Mouse (Mus musculus): Measurements from ENCODE around the gene Foxe3. TPM values are rescaled to one million over a fixed set of nuclear protein-coding genes. Genes with fewer than 3 reads are reported as not detected.
A peak's percentile ranks its signal among the peaks of the same experiment; 100 is the strongest.
"Not testable (repeated sequence)": the region's sequence is repeated elsewhere in the genome, so short reads cannot be mapped to it uniquely, and the experiment has no call there.

The Foxe3 gene
- total RNA-seq (2014; fragmentation: Nextera tagmentation): not detected in 2 replicates
- not detected in 2 replicates for total RNA-seq (2017)

DNA sequence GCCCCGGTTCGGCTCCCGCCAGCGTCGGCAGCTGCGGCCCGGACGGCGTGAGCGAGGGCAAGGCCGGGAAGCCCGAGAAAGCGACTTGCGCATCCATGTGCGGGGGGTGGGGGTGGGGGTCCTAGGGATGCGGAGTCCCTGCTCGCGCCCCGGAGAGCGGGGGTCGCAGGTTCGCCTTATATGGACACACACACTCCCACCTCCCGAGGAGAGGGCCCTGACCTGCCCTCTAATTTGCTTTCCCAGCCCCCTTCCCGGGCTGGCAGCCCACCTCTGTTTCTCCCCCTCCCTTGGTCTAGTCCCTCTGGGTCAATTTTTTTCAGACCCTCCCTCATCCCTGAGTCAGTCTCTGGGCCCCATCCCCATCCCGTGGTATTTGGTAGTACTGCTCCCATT, at the start of gene Foxe3:
Gene Foxe3 (minus strand): TSS at position 97 of the 396 bp plus-strand sequence.
- no peak for ATAC-seq (replicated peaks; ENCODE audit: poor library complexity, severe bottlenecking)

DNA sequence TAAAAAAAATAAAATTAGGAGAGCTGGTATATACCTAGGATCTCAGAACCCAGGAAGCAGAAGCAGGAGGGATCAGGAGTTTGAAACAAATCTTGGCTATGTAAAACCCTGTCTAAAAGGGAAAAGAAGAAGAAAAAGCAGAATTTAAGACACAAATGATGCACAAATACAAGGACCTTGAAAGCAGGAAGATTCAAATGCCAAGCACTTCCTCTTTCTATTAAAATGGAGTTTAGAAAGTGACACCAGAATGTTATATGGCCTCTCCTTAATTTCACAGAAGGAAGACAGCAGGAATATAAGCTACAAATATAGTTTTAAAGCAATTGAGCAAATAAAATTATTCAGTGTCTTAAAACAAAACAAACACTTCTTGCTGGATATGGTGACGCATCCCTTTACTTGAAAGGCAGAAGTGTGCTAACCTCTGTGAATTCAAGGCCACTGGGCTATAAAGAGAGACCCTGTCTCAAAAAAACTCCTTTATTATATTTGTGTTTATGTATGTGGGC, 47.5 kb upstream of the Foxe3 start:
- peak; percentile 65 for ATAC-seq (replicated peaks; ENCODE audit: poor library complexity, severe bottlenecking)

DNA sequence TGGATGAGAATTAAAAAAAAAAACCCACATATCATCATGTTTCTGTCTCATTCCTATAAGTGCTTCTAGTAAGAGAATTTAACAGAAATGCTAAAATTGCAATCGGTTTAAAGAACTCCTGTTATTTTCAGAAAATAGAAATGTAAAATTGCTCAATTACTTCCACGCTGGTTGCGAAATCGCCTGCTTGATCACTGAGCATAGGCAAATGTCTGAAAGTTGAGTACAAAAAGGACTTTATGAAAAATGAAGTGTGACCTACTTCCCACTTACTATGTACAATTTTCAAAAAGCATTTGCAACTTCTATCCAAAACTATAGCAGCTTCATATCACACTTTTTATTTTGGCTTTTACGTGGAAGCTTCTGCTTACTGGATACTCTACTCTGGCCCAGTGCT, 44.9 kb upstream of the Foxe3 start:
- ATAC-seq (replicated peaks; ENCODE audit: poor library complexity, severe bottlenecking): peak; percentile 82

DNA sequence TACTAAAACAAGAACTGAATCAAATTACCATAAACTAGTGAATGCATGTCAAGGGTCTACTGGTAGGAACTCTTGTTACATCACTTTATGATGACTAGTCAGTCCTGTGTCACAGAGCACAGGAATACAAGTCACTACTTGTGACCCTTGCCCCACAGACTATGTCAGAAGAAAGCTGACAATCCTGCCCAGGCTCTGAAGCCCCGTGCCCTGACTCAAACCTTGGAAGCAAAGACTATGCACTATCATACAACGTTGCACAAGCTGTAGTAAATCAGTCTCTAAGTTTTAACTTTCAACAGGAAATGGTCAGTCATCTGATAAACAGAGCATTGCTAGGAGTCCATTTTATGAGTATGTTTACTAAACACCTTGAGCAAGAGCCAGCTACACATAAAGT, 35.1 kb upstream of the Foxe3 start:
- not testable (repeated sequence) for ATAC-seq (replicated peaks; ENCODE audit: poor library complexity, severe bottlenecking)

DNA sequence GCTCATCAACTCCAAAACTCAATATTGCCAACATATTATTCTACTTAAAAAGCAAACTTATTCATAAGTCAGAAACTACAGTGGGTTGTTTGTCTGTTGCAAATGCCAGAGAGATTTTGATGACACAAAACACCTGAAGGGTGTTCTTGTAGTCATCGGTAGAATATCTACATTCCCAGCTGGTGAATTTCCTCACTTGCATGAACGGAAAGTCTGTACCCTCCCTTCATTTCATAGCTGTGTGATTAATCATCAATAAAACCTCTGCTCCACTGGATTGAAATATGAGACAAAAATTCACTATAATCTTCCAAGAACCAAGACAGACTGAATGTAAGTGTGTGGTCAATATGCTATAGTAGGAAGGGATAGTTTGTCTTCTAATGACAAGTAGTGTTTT, 33.7 kb upstream of the Foxe3 start:
- ATAC-seq (replicated peaks; ENCODE audit: poor library complexity, severe bottlenecking): no peak

DNA sequence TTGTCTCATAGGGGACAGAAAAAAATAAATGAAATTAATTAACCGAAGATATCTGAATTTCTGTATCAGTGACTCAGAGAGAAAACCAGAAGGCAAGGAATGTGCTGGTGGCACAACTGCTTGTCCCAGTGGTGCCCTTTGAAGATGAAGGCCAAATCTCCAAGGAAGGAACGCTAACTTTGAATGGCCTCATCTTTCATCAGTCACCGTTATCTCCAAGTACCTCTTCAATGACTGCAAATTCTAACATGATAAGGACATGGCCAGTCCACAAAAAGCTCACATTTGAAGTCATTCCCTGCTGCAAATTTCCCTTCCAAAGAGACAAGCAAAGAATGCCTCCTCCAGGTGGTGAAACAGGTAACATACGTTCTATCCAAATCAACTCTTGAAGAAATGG, 33.0 kb upstream of the Foxe3 start:
- ATAC-seq (replicated peaks; ENCODE audit: poor library complexity, severe bottlenecking): no peak

DNA sequence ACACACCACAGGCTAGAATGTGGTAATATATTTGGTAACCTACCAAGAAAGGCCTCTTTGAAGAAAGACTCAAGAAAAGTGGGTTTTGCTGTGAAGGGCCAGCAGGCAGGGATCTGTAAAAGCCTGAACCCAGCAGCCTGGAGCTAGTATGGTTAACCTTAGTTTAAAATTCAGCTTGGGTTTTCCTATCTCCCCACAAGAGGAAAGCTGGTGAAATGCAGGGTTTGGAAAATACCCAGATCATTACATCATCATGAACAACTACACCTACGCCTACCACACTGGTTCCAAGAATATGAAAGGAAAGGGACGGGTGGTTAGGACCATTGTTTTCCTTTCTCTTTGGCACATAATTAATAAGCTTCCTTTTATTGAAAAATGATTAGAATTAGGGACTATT, 32.4 kb upstream of the Foxe3 start:
- ATAC-seq (replicated peaks; ENCODE audit: poor library complexity, severe bottlenecking): no peak

DNA sequence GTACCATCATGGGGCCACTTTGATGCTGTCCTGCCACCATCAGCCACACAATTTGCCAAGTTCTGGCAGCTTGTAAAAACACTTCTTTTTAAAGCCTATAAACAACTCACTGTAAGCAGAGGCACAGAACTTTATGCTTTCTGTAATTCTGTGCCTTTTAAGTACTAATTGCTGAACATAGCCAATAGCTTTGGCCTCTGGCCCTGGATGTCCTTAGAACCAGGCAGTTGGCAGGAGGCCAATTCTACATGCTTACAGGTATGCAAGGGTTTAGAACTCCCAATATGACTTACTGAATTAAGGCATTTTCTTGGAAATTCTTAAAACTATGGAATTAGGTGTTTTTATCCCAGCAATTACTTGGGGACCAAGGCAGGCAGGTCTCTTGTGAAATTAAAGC, 31.6 kb upstream of the Foxe3 start:
- ATAC-seq (replicated peaks; ENCODE audit: poor library complexity, severe bottlenecking): no peak

DNA sequence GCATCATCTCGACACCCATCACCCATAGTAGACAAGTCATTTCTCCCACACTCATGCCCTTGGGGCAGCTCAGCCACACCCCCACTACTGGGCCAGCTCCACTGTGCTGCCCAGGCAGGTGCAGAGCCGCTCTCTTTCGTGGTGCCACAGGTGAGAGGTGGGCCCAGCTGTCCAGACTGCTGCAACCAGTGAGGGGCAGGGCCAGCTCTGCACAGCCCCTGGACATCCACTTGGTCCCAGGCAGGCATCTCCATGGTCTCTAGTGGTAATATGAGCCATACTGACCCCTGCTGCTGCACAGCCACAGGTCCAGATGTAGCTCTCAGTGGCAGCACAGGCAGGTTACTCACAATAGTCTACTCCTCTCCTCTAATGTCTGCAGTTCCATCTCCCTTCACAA, 27.4 kb upstream of the Foxe3 start:
- ATAC-seq (replicated peaks; ENCODE audit: poor library complexity, severe bottlenecking): no peak

DNA sequence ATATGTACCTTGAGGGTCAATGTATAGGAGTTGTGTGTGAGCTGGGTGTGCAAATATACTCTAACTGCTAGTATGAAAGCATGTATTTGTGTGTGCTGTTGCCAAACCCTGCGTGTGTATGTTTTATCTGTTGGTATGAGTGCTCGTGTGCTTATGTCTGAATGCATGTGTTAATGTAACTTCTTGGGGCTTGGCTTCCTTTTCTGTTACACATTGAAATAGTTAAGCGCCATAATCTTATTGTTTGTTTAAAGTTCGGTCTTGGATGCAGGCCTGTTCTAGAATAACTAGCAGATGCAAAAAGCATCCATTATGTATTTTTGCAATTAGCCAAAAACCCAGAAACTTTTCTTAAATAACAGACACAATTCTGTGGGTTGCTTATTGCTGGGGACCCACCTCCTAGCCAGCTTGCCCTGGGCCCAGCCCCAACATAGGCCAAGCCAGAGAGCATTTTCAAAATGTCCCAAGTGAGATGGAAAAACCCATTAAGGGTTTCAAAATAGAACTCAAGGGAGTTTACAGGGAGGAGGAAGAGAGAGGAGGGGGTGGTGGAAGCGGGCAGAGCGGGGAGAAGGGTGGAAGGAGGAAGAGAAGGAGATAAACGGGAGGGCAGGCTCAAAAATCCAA, 22.2 kb upstream of the Foxe3 start:
- ATAC-seq (replicated peaks; ENCODE audit: poor library complexity, severe bottlenecking): peak; percentile 12; the same call in 1 of the 2 replicates

DNA sequence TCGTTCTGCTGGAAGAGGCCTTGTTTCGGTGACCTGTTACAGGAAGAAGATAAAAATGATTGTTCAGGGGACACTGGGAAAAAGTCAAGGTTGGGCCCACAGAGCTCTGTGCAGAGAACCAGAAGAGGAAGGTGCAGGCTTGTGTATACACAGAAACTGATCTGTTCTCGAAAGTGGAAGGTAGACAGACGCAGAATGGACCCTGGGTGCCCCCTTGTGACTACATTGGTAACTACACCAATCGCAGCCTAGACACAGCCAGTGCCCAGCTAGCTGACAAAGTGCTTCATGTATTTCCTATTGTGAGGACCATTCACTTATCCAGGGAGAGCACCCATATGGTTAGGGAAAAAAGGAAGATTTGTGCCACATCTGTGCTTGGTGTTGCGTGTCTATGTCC, 21.6 kb upstream of the Foxe3 start:
- ATAC-seq (replicated peaks; ENCODE audit: poor library complexity, severe bottlenecking): peak; percentile 97

DNA sequence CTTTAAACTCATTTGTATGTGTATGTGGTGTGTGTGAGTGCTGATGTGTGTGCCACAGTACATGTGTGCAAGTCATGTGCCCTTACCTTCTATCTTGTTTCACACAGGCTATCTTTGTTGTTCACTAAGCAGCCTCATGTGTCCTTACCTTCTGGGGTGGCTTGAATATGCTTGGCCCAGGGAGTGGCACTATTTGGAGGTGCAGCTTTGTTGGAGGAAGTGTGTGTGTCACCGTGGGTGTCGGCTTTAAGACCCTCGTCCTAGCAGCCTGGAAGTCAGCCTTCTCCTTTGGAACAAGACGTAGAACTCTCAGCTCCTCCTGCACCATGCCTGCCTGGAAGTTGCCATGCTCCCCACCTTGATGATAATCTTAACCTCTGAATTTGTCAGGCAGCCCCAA, 20.6 kb upstream of the Foxe3 start:
- no peak for ATAC-seq (replicated peaks; ENCODE audit: poor library complexity, severe bottlenecking)

DNA sequence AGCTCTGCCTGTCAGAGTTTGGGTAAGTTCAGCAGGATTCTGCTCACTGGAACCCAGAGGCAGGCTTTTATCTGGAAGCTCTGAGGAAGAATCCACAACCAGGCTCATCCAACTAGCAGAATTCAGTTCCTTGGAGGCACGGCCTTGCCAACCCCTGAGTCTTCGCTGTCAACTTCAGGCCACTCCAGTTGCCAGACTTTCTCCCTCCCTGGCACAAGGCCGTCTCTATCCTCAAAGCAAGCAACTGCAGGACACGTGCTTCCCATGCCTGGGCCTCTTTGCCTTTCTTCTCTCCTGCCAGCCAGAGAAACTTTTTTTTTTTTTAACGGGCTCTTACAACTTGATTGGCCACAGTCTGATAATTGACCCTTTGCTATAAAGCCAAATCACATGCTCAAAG, 19.2 kb upstream of the Foxe3 start:
- no peak for ATAC-seq (replicated peaks; ENCODE audit: poor library complexity, severe bottlenecking)

DNA sequence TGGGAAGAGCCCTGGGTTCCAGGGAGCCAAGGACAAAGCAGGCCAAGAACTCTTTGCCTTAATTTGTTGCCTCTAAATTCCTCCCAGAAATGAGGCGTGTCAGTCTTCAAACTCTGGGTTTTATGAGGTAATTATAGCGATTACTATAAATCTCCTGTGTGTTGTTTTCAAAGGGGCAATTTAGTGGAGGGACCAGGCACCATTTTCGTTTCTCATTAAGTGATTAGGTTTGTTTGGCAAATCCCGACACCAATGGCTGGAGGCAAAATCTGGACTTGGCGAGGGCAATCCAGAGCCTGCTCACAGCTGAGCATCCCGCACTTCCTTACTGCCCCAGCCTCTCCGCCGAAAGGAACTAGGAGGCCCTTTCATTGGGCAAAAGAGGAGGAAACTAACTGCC, 16.8 kb upstream of the Foxe3 start:
- ATAC-seq (replicated peaks; ENCODE audit: poor library complexity, severe bottlenecking): no peak

DNA sequence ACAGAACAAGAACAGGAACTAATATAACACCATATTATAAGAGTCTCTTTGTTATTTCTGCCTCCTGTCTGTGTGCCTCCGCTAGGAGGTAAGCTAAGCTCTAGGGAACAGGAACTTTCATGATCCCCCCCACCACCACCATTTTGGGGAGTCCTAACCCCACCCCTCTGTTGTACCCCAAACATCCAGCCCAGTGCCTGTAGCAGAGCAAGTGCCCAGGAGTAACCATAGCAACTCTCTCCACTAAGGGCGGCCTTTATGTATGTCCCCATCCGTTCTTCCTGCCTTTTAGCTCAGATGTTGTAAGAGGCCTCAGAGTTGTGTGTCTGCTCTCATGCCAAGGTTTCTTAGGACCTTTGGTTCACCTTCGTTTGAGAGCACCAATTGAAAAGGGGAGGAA, 16.3 kb upstream of the Foxe3 start:
- ATAC-seq (replicated peaks; ENCODE audit: poor library complexity, severe bottlenecking): peak; percentile 80

DNA sequence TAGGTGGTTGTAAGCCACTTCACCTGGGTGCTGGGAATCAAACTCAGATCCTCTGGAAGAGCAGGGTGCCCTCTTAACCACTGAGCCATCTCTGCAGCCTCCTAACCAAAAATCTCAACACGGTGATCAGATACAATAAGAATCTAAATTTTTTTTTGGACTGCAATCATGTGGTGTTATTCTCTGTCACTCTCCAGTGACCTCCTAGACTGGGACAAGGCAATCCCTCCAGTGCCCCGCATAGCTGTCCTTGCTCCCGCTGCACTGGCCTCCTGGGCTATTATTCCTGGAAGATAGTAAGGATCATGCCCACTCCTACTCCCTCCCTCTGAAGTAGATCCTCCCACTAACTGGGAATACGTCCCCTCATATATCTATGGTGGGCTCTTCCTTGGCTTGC, 15.5 kb upstream of the Foxe3 start:
- ATAC-seq (replicated peaks; ENCODE audit: poor library complexity, severe bottlenecking): no peak

DNA sequence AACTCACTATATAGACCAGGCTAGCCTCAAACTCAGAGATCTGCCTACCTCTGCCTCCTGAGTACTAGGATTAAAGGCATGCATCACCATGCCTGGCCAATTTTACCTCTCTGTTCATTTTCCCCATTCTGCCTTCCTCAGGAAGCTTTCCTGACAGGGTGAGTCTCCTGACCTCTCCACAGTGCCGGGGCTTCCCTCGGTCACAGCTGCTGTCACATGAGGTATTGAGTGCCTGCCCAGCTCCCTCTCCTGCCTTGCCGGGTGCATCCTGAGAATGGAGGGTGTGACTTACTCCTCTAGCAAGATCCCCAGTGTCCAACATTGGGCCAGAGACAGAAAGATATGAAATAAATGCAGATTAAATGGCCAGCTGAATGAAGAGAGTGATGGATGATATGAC, 12.4 kb upstream of the Foxe3 start:
- ATAC-seq (replicated peaks; ENCODE audit: poor library complexity, severe bottlenecking): no peak

DNA sequence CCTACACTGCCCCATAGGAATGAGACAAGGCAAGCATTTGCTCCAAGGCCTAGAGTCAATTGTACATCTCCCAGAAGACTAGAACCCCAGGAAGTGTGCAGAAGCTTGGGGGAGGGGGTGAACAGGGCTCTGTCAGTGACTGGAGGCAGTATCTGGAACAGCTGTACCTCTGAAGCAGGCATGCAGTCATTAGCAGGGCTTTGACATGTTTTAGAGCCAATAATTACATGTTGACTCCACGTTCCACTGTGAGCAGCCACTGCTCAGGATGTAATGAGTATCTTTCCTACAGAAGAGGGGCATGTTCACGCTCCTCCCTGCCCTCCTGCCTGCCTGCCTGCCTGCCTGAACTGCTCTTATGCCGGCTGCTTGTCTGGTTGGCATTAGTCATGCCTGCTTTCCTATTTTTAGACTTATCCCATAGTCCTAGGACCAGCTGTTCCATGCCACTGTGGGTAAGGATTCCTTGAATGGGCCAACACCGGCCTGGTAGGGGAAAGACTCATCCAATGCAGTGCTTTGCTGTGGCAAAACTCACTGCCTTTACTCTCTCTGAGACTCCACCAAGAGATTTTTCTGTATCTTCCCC, 11.7 kb upstream of the Foxe3 start:
- ATAC-seq (replicated peaks; ENCODE audit: poor library complexity, severe bottlenecking): no peak

DNA sequence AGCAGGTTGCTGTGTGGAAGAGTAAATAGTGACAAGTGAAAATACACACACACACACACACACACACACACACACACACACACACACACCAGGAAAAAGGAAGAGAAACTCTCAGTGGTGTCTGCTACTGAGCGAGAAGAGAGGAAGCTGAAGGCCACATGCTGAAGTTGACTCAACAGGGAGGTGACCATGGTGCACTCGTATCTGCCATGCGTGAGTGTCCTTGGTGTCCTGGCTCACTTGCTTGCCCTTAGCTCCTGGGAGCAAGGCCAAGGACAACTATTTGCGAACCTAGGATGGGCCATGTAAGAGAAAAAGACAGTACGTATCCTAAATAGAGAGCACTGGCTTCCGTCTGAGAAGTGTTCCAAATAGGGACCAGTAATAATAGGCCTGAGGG, 8.4 kb upstream of the Foxe3 start:
- peak; percentile 98 for ATAC-seq (replicated peaks; ENCODE audit: poor library complexity, severe bottlenecking)

DNA sequence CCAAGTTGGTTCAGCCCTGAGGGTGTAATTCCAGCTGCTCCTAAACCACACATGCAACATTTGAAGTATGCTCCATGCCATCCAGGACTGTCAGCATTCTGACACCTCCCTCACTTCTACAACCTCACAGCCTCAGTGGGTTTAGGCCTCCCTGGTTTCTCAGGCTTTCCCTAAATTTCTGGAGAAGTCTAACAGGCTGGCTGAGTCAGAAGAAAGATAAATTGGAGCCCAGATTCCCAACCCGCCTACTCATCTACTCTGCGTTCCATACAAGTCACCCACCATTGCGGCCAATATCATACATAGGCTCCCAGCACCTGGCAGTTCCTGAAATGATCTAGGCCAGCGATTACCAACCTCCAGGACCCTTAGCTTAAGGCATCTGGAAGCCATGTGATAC, 6.9 kb upstream of the Foxe3 start:
- ATAC-seq (replicated peaks; ENCODE audit: poor library complexity, severe bottlenecking): no peak

DNA sequence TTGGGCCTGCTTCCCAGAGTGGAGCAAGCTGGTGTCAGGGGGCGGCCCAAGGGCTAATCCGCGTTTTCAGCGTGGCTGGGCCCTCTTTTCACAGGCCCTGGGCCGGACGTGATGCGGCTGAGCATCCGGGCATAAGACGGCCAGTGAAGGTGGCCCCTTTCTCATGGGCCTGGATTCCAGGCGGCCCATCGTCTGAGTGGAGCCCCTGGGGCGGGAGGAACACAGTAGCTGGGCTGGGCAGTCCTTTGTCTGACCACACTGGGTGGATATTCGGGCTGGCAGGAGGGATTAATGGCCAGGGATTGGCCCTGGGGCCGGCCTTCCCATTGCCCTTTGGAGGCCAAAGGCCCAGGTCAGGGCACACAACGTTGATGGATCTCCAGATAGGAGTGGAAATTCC, 3.3 kb upstream of the Foxe3 start:
- ATAC-seq (replicated peaks; ENCODE audit: poor library complexity, severe bottlenecking): no peak
